Mouse (Mus musculus) heart, postnatal 0 days (tissue): ENCODE data around the gene Arhgap29.

Source experiments
- CTCF ChIP-seq: IDR thresholded peaks from 2 replicates; pipeline ENCODE4 v1.5.1; 2016; ENCODE audit warnings: antibody characterized with exemption, control low read depth, low read depth
- EP300 ChIP-seq: IDR thresholded peaks from 2 replicates; pipeline ENCODE4 v1.6.1; 2016; ENCODE audit warnings: antibody characterized with exemption, low read depth

- TF ChIP-seq CTCF (no peak), EP300 (no peak)
Measured at GRCm38 (mm10) chr3:122040522-122040921, 88.2 kb downstream of the Arhgap29 start.
